Mouse (Mus musculus) limb, embryonic 15.5 days (tissue): ENCODE data around the gene Ankrd28. TPM values are rescaled to one million over a fixed set of nuclear protein-coding genes. Genes with fewer than 3 reads are reported as not detected.

Experiments
- ATAC-seq: fragments of 200-750 bp; cut with Nextera tagmentation; 2 replicates; pipeline ENCODE4 v1.8.0; 2017; ENCODE audit warnings: low read depth, moderate TSS enrichment; ENCODE audit not compliant: insufficient number of reproducible peaks, low FRiP score, low TSS enrichment
- H3K27ac ChIP-seq: fragments of 300-500 bp; sonication (generic); 2 replicates; pipeline ENCODE4 v1.5.1; 2015; ENCODE audit warnings: moderate library complexity, mild to moderate bottlenecking, inconsistent platforms
- H3K27me3 ChIP-seq: fragments of 300-500 bp; sonication (generic); 2 replicates; pipeline ENCODE4 v1.6.1; 2015; ENCODE audit warnings: inconsistent platforms
- H3K36me3 ChIP-seq: fragments of 300-500 bp; sonication (generic); 2 replicates; pipeline ENCODE4 v1.6.1; 2015; ENCODE audit warnings: inconsistent platforms
- H3K4me1 ChIP-seq: fragments of 300-500 bp; sonication (generic); 2 replicates; pipeline ENCODE4 v1.6.1; 2015; ENCODE audit warnings: inconsistent platforms
- H3K4me2 ChIP-seq: fragments of 300-500 bp; sonication (generic); 2 replicates; pipeline ENCODE4 v1.6.1; 2015; ENCODE audit warnings: mild to moderate bottlenecking, inconsistent platforms
- H3K4me3 ChIP-seq: fragments of 300-500 bp; sonication (generic); 2 replicates; pipeline ENCODE4 v1.5.1; 2015; ENCODE audit warnings: mild to moderate bottlenecking, inconsistent platforms
- H3K9ac ChIP-seq: fragments of 300-500 bp; sonication (generic); 2 replicates; pipeline ENCODE4 v1.6.1; 2015; ENCODE audit warnings: inconsistent platforms
- H3K9me3 ChIP-seq: fragments of 300-500 bp; sonication (generic); 2 replicates; pipeline ENCODE4 v1.6.1; 2016; ENCODE audit warnings: inconsistent platforms
- WGBS: fragments of 180-500 bp; shearing (Covaris S2); methylation state at CpG from one replicate; pipeline ENCODE4 v1.1.7; 2015; 5-methylcytosine and 5-hydroxymethylcytosine counted together
- polyA plus RNA-seq: library from polyadenylated mRNA; unstranded; fragments of >200 nt; fragmentation: Nextera tagmentation; extraction: Ambion mirVana; gene quantifications from 2 replicates; pipeline ENCODE4 v1.2.1, GENCODE M21; 2015

The Ankrd28 gene
- polyA plus RNA-seq, 1 experiment from 2014 or later = 10.0 TPM

- no peak overlapping the region for H3K9ac ChIP-seq
- no peak overlapping the region for H3K4me3 ChIP-seq
- no peak for ATAC-seq
- no peaks in the 10 kb centered on the region for H3K27me3 ChIP-seq
- H3K36me3 ChIP-seq = peaks cover 3% of the 10 kb centered on the region; the same call in 1 of the 2 replicates
- H3K4me2 ChIP-seq = no peak overlapping the region
- WGBS = 64% methylated on average over 5 of the region's 5 CpGs
- H3K4me1 ChIP-seq = peaks cover 9% of the 10 kb centered on the region; the same call in 1 of the 2 replicates
- H3K27ac ChIP-seq = no peak overlapping the region
- H3K9me3 ChIP-seq = no peaks in the 10 kb centered on the region
These were observed 178.3 kb downstream of the Ankrd28 start for GRCm38 (mm10) chr14:31652106-31652505.

DNA sequence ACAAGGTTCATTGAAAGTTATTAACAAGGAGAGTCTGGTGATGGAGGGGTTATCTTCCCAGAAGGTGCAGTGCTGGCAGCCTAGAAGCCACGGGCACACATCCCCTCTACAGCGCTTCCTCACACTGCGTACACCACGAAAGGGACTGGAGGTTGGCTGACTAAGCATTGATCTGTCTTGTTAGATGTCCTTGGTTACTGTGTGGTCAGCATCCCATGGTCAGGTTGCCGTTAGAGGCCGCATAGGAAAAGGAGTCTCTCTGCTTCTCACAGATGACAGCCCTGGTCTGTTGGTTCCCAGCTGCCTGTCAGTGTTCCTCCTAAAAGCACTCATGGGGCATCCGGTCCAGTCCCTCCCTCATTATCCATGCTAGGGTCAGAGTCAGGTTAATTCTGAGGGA is 179.2 kb downstream of the Ankrd28 start:
- H3K4me2 ChIP-seq = no peak overlapping the region
- peaks cover 3% of the 10 kb centered on the region; the same call in 1 of the 2 replicates for H3K36me3 ChIP-seq
- 0 out of 2 replicates have a peak, but pooled peaks cover 3% of the 10 kb centered on the region for H3K4me1 ChIP-seq
- 90% methylated on average over 7 of the region's 7 CpGs for WGBS
- H3K27ac ChIP-seq = no peak overlapping the region
- no peak overlapping the region for H3K9ac ChIP-seq
- no peak for ATAC-seq
- no peaks in the 10 kb centered on the region for H3K27me3 ChIP-seq
- H3K9me3 ChIP-seq = no peaks in the 10 kb centered on the region
- H3K4me3 ChIP-seq = no peak overlapping the region

DNA sequence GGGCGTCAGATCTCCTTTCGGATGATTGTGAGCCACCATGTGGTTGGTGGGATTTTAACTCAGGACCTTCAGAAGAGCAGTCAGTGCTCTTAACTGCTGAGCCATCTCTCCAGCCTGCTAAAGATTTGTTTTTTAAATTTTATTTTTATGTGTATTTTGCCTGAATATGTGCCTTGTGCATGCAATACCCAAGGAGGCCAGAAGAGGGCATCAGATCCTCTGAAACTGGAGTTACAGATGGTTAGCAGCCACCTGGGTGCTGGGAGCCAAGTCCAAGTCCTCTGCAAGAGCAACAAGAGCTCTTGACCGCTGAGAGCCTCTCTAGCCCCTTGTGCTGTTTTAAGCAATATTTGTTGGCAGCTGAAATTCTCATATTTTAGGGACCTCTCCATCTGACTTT is 180.1 kb downstream of the Ankrd28 start:
- Histone ChIP-seq H3K4me2 (no peak overlapping the region), H3K27ac (no peak overlapping the region), H3K4me3 (no peak overlapping the region), H3K4me1 (0 out of 2 replicates have a peak, but pooled peaks cover 3% of the 10 kb centered on the region), H3K36me3 (peaks cover 3% of the 10 kb centered on the region; the same call in 1 of the 2 replicates), H3K9ac (no peak overlapping the region), H3K9me3 (no peaks in the 10 kb centered on the region), H3K27me3 (no peaks in the 10 kb centered on the region)
- ATAC-seq = no peak
- 94% methylated on average over 3 of the region's 3 CpGs for WGBS

Other genes with a start within 250 kb of the Ankrd28 start
- gene Colq, start 239.3 kb downstream of the Ankrd28 start, polyA plus RNA-seq = 3.6 and 8.8 TPM in 2 replicates
- 0.97 and 1.7 TPM in 2 replicates for gene Gm49387, start 189.8 kb downstream of the Ankrd28 start, polyA plus RNA-seq
- 37.1 and 37.8 TPM in 2 replicates for gene Btd, start 189.6 kb downstream of the Ankrd28 start, polyA plus RNA-seq
- gene Hacl1, start 189.4 kb downstream of the Ankrd28 start, polyA plus RNA-seq = 12.2 and 14.7 TPM in 2 replicates
- 0.24 and 0.26 TPM in 2 replicates for gene Galnt15, start 198.3 kb upstream of the Ankrd28 start, polyA plus RNA-seq